Mouse (Mus musculus): ENCODE measurements around the gene Lpar3.
"Not testable (repeated sequence)": the region's sequence is repeated elsewhere in the genome, so short reads cannot be mapped to it uniquely, and the experiment has no call there.

The Lpar3 gene

DNA sequence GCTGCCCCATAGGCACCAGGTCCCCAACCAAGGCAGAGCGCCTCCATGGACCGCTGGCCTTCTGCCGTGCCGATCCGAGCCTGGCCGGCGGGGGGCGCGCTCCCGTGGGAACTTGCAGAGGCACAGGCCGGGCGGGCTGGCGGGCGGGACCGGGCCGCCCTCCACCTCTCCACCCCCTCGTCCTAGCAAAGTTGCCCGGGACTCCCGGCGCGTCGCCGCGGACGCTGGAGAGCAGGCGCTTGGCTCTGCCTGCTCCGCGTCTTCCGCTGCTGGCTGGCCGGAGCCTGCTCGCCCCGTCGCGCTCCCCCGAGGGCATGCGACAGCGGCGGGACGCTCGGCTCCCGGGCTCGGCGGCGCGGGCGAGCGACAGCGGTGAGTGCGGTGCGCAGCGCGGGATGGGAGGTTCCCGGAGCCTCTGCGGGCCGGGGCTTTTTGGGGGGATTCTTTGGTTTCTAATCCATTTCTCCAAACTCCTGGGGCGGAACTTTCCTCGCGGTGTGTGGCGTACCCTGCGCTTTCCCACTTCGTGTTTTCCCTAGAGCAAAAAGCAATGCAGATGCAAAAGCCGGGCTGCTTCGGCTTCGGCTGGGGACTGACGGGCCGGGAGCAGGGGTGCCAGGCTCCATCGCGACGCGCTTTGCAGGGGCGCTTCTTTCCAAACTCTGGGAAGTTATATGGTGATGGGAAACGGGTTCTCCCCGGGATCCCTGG is at the start of gene Lpar3:
Gene Lpar3, plus strand, starts transcription at position 188 of the 711 bp plus-strand sequence.
- peak; percentile 92 for DNase-seq

DNA sequence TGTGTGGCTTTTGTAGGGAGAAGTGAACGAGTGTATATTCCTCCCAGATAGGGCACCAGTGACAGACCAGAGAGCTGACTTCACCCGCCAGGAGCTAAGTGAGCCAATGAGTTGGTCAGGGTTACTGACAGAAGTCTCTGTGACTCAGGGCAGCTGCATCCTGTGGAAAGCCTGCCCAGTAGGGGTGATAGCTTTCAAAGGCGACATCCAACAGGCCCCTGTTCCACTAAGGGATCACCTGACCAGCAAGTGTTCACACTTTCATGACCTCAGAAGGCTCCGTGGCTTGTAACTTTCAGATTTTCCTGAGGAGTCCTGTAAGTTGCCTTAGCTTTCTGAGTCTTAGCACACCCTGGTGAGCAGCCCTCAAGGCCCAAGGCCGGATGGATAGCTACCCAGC is 47.7 kb upstream of the Lpar3 start:
- no peak for DNase-seq

- no peak for DNase-seq
These were observed 46.5 kb upstream of the Lpar3 start for GRCm38 (mm10) chr3:146174215-146174614.

DNA sequence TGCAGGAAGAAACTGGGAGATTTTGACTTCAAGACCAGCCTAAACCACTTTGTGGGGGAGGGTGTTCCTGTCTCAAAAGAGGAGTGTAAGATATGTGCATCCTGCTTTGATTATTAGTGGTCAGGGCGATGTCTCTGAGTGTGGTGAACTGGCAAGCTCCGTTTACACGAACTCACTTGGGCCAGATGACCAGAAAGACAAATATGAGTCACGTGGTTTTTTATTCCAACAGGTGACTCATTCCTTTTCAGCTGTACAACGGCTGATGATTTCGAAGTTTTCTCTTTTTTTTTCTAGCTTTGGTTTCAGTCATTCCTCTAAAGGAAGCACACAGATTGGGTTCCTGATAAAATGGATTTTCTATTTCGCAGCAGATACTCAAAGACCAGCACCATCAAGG is 43.5 kb upstream of the Lpar3 start:
- DNase-seq, result no peak

DNA sequence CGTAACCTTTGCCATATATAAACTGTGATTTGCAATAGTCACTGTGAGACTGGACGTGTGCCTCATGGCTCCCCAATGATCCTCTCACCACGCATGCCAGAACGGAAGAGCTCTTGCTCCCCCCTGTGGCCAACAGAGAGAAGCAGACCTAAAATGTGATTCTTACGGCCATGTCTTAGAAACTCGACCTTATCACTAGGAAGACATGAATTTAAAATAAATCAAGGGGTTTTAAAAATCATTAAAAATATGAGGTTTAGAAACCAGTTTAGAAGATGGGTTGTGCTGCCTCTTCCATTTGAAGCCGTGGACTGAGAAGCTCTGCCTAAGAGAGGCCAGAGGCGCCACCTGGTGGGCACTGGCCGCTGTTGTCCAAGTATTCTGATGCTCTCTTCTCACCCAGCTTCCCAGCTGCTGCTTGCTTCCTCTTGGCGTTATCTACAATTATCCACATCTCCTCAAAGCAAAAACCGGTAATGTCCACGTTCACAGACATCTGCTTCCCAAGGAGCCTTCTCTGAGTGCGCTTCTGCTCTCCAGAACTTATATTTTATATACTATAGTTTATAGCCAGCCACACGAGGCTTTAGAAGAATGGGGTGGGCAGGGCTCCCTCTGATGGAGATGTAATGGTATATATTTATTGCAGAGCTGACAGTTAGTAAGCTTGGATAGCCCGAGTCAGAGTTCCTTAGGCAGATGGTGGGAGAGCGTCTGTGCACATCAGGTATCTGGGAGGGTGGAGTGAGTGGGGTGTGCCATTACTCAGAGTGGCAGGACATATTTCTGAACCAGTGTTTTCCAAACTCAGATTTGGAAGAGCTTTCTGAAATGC is 42.8 kb upstream of the Lpar3 start:
- DNase-seq, result peak; percentile 92

DNA sequence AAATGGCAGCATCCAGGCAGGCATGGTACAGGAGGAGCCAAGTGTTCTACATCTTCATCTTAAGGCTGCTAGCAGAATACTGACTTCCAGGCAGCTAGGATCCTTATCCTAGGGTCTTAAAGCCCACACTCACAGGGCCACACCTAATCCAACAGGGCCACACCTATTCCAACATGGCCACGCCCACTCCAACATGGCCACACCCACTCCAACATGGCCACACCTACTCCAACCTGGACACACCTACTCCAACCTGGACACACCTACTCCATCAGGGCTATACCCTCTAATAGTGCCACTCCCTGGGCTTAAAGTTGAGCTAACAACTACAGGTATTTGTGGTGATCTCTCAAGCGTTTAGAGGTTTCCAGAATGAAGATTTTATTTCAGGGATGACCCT is 40.4 kb upstream of the Lpar3 start:
- no peak for DNase-seq

DNA sequence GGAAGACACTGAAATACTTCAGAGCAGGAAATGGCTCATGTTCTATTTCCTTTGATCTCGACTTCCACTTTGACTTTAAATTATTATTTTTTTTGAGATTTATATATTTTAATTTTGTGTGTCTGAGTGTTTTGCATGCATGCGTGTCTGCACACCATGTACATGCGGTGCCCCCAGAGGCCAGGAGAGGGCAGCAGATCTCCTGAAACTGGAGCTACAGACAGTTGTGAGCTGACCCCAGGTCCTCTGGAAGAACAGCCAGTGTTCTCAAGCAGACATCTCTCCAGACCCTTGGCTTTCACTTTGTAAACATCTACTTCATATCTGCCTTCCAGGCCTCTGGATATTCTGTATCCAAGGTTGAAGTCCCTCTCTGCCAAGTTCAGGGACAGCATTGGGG is 39.8 kb upstream of the Lpar3 start:
- DNase-seq, result no peak

GRCm38 (mm10) chr3:146184992-146185657 is 35.6 kb upstream of the Lpar3 start:
- DNase-seq, result no peak

GRCm38 (mm10) chr3:146186033-146186432 is 34.7 kb upstream of the Lpar3 start:
- no peak for DNase-seq

- no peak for DNase-seq
These were observed 30.8 kb upstream of the Lpar3 start for GRCm38 (mm10) chr3:146189933-146190332.

- DNase-seq, result no peak
These were observed 28.3 kb upstream of the Lpar3 start for GRCm38 (mm10) chr3:146192507-146192906.

GRCm38 (mm10) chr3:146195153-146195552 is 25.6 kb upstream of the Lpar3 start:
- DNase-seq, result no peak

DNA sequence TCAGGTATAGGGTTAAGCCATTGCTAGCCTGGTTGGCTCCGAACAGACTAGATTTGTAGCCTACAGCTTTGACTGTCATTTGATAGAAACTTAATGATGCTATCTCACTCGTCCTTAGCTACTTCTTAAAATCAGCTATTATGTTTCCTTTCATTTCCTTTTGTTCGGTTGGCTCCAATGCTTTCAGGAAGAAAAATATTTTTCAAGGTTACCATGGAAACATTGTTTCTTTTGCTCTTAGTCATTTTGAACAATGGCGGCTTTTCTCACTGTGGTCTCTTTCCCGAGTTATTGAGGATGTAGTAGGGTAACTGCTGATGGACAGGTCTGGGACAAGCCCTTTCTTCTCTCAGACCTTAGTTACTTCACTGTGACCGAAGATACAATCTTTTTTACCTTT is 24.5 kb upstream of the Lpar3 start:
- DNase-seq, result no peak

DNA sequence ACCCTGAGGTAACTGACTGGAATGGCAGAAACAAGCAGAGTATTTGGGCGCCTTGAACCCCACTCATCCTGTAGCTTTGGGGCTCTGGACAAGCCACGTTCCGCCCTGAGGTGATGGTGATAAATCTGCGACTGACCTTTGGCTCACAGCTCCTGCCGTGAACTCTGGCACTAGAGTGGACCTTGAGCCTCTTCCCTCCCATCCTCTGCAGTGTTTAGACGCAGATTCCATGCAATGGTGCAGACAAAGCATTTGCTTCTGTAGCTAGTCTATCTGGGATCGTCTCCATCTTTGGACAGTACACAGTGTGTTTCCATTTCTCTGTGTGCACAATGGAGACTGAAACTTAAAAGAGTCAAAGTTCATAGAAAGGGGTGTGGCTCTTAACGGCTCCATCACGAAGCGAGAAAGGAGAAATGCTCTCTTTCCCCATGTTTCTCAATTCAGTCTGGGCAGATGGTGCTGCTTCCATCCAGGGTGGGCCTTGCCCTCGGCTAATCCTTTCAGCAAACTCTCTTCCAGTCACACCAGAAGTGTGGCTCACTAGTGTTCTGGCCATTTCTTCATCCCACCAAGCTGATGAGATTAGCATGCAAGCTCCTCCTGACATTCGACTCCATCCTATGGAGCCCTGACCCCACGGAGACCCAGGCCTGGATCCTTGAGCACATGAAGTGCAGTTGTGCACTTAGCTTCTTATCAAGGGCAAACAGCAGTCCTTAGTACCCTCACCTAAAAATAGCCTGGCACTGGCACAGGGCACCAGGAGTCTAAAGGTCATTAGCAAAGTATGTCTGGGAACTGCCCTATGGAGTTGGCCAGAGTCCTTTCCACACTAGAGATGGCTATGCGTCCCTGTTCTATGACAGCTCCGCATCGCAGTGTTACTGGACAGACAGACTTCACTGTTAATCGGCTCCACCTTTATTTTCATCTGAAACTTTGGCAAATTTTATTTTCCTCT is 23.7 kb upstream of the Lpar3 start:
- DNase-seq, result no peak

DNA sequence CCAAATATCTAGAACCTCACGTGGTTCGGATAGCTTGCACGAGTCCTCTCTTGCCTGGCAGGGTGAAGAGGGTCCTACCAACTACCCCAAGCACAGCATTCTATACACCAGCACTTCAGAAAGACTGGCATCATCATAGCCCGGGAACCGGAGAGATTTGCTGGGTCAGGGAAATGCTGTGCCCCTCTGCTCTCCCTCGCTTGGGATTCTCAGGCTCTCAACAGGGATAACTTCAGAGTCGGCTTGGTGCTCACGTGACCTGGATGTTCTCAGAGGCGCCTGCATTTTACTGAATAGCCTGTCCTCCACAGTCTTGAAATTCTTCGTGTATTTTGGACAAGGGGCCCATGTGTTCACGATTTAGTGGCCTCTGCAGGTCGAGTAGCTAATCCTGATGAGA is 23.0 kb upstream of the Lpar3 start:
- DNase-seq, result no peak

DNA sequence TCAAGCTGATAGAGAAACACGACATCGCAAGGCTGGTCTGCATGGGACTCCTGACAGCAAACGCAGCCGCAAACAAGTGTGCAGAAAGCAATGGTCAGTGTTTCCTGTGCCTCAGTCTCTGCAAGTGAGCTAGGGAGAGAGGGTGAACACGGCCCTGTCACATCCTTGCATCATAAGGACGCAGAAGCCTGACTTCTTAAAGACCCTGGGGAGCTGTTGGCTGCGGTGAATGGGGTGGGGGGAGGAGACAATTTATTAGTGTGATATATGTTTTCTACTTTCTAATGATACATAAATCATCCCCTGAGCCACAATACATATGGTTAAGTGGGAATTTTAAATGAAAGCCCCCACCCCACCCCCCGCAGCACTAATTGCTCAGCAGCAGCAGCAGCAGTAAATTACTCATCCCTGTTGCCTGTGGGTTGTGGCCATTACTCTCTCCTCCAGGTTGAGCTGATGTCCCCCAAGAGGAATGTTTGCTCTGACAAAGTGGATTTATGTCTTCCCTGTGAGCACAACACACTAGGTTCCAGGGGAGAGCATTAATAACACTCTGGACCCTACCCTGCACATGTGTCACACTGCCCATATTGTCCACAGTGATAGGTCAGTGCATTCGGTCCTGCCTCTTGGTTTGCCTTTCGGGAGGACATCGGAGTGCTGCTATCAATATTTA is 21.8 kb upstream of the Lpar3 start:
- no peak for DNase-seq

- DNase-seq, result no peak
These were observed 21.3 kb upstream of the Lpar3 start for GRCm38 (mm10) chr3:146199486-146199885.

- DNase-seq, result no peak
These were observed 16.4 kb upstream of the Lpar3 start for GRCm38 (mm10) chr3:146204375-146204774.

- DNase-seq, result peak; percentile 64
These were observed 15.5 kb upstream of the Lpar3 start for GRCm38 (mm10) chr3:146205305-146205704.

DNA sequence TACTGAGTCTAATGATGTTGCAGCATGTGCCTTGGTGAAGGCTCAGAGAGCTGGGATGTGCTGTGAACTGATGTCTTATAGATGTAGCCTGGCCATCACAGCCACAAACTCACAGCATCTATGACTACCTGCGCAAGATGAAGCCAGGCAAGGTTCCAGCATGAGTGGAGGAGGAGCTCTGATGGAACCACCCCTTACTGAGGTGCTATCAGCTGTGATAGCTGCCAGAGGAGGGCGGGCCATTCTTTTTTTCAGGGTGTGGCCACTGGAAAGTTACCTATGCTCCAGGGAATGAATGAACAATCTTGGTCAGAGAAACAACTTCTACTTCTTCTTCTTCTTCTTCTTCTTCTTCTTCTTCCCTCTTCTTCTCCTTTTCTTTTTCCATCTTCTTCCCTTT is 14.1 kb upstream of the Lpar3 start:
- no peak for DNase-seq

GRCm38 (mm10) chr3:146207440-146207839 is 13.3 kb upstream of the Lpar3 start:
- no peak for DNase-seq

- DNase-seq, result not testable (repeated sequence)
These were observed 11.0 kb upstream of the Lpar3 start for GRCm38 (mm10) chr3:146209759-146210158.

Data from heart, adult 11 months (tissue).